Mouse (Mus musculus) liver, embryonic 14.5 days (tissue): ENCODE data around the gene D5Ertd579e.

Experiments used
- CTCF ChIP-seq: IDR thresholded peaks from 2 replicates; pipeline ENCODE4 v1.5.1; 2016; ENCODE audit warnings: antibody characterized with exemption, low read depth, control low read depth
- EP300 ChIP-seq: IDR thresholded peaks from 2 replicates; pipeline ENCODE4 v1.6.1; 2016; ENCODE audit warnings: antibody characterized with exemption, low read depth

DNA sequence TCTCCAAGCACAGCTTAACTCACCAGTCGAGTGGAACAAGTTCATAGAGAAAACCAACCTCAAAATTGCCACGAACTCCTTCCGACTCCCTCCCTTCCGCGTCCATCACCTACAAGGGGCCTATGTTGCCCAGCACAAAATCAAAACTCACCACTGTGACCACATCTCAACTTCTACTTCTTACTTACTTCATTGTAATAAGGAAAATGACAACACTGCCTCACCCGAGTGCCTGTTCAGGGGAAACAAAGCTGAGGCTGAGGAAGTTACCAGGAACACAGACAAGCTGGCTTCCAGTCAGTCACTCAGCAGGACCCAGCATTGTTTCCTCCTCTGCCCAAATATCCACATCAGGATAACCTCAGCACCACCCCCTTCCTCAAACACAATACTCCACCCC is 132.1 kb downstream of the D5Ertd579e start:
- TF ChIP-seq EP300 (no peak), CTCF (no peak)
